Mouse (Mus musculus) hindbrain, embryonic 11.5 days (tissue): ENCODE results near the gene Det1. TPM values are rescaled to one million over a fixed set of nuclear protein-coding genes. Genes with fewer than 3 reads are reported as not detected.
A peak's percentile ranks its signal among the peaks of the same experiment; 100 is the strongest.

Experiments
- ATAC-seq: fragments of 200-750 bp; cut with Nextera tagmentation; 2 replicates; pipeline ENCODE4 v1.8.0; 2017; ENCODE audit warnings: mild to moderate bottlenecking, moderate TSS enrichment, moderate library complexity; ENCODE audit not compliant: low FRiP score
- DNase-seq: peaks from one replicate; pipeline ENCODE4 v3.0.0-alpha.2; 2015; ENCODE audit warnings: low spot score
- H3K27ac ChIP-seq: fragments of 300-500 bp; sonication (generic); 2 replicates; pipeline ENCODE4 v1.5.1; 2014; ENCODE audit warnings: mild to moderate bottlenecking, low read depth, low read length
- H3K27me3 ChIP-seq: fragments of 300-500 bp; sonication (generic); 2 replicates; pipeline ENCODE4 v1.6.1; 2014; ENCODE audit warnings: mild to moderate bottlenecking, low read length, moderate library complexity, mixed read lengths; ENCODE audit not compliant: control insufficient read depth, insufficient read depth
- H3K36me3 ChIP-seq: fragments of 300-500 bp; sonication (generic); 2 replicates; pipeline ENCODE4 v1.6.1; 2014; ENCODE audit warnings: mild to moderate bottlenecking, low read length, moderate library complexity, mixed read lengths; ENCODE audit not compliant: control insufficient read depth, insufficient read depth
- H3K4me1 ChIP-seq: fragments of 300-500 bp; sonication (generic); replicated peaks from 2 replicates; pipeline ENCODE4 v1.6.1; 2014; ENCODE audit warnings: low read length, mixed read lengths; ENCODE audit not compliant: control insufficient read depth, insufficient read depth
- H3K4me2 ChIP-seq: fragments of 300-500 bp; sonication (generic); replicated peaks from 2 replicates; pipeline ENCODE4 v1.6.1; 2014; ENCODE audit warnings: mild to moderate bottlenecking, low read depth, low read length
- H3K4me3 ChIP-seq: fragments of 300-500 bp; sonication (generic); 2 replicates; pipeline ENCODE4 v1.5.1; 2014; ENCODE audit warnings: low read depth, low read length
- H3K9ac ChIP-seq: fragments of 300-500 bp; sonication (generic); 2 replicates; pipeline ENCODE4 v1.6.1; 2014; ENCODE audit warnings: low read depth, low read length
- H3K9me3 ChIP-seq: fragments of 300-500 bp; sonication (generic); 2 replicates; pipeline ENCODE4 v1.6.1; 2016; ENCODE audit warnings: low read length; ENCODE audit not compliant: control insufficient read depth
- WGBS: fragments of 180-500 bp; shearing (Covaris S2); extraction: QIAGEN DNeasy Blood & Tissue Kit; methylation state at CpG from one replicate; pipeline ENCODE4 v1.1.7; 2014; 5-methylcytosine and 5-hydroxymethylcytosine counted together
- polyA plus RNA-seq: library from polyadenylated mRNA; unstranded; fragments of >200 nt; fragmentation: Nextera tagmentation; extraction: Ambion mirVana; gene quantifications from 2 replicates; pipeline ENCODE4 v1.2.1, GENCODE M21; 2014

Det1 gene
- polyA plus RNA-seq, 1 experiment from 2014 or later: 17.8 TPM

- Histone ChIP-seq H3K4me2 (no peak overlapping the region), H3K36me3 (no peaks in the 10 kb centered on the region), H3K4me1 (no peaks in the 10 kb centered on the region), H3K4me3 (no peak overlapping the region), H3K9ac (no peak overlapping the region), H3K27me3 (no peaks in the 10 kb centered on the region), H3K9me3 (no peaks in the 10 kb centered on the region), H3K27ac (no peak overlapping the region)
- no peak for ATAC-seq
- no peak for DNase-seq
- 85% methylated on average over 9 of the region's 9 CpGs for WGBS
These were observed 47.1 kb downstream of the Det1 start for GRCm38 (mm10) chr7:78799730-78800496.

GRCm38 (mm10) chr7:78797843-78798455, 49.1 kb downstream of the Det1 start:
- WGBS: 54% methylated on average over 9 of the region's 9 CpGs
- DNase-seq (no peak), ATAC-seq (0 out of 2 replicates have a peak, but pooled peaks have one; percentile 43)
- H3K27me3 ChIP-seq: no peaks in the 10 kb centered on the region
- H3K36me3 ChIP-seq: no peaks in the 10 kb centered on the region
- H3K4me3 ChIP-seq: no peak overlapping the region
- H3K9me3 ChIP-seq: no peaks in the 10 kb centered on the region
- no peaks in the 10 kb centered on the region for H3K4me1 ChIP-seq
- no peak overlapping the region for H3K27ac ChIP-seq
- no peak overlapping the region for H3K9ac ChIP-seq
- no peak overlapping the region for H3K4me2 ChIP-seq

GRCm38 (mm10) chr7:78796624-78797023, 50.4 kb downstream of the Det1 start:
- no peak for DNase-seq
- 91% methylated on average over 3 of the region's 3 CpGs for WGBS

GRCm38 (mm10) chr7:78794571-78795092, 52.4 kb downstream of the Det1 start:
- ATAC-seq (no peak), DNase-seq (no peak)
- H3K4me2 ChIP-seq: no peak overlapping the region
- no peak overlapping the region for H3K4me3 ChIP-seq
- 86% methylated on average over 6 of the region's 6 CpGs for WGBS
- no peaks in the 10 kb centered on the region for H3K9me3 ChIP-seq
- H3K9ac ChIP-seq: no peak overlapping the region
- no peaks in the 10 kb centered on the region for H3K36me3 ChIP-seq
- no peaks in the 10 kb centered on the region for H3K4me1 ChIP-seq
- no peak overlapping the region for H3K27ac ChIP-seq
- H3K27me3 ChIP-seq: no peaks in the 10 kb centered on the region

More at GRCm38 (mm10) chr7:78796624-78797023, 50.4 kb downstream of the Det1 start:
- ATAC-seq: no peak
- Histone ChIP-seq H3K4me2 (no peak overlapping the region), H3K36me3 (no peaks in the 10 kb centered on the region), H3K27me3 (no peaks in the 10 kb centered on the region), H3K4me1 (no peaks in the 10 kb centered on the region), H3K27ac (no peak overlapping the region), H3K9ac (no peak overlapping the region), H3K4me3 (no peak overlapping the region), H3K9me3 (no peaks in the 10 kb centered on the region)

- H3K4me3 ChIP-seq: no peak overlapping the region
- no peak overlapping the region for H3K9ac ChIP-seq
- H3K27ac ChIP-seq: no peak overlapping the region
- 92% methylated on average over 13 of the region's 13 CpGs for WGBS
- no peaks in the 10 kb centered on the region for H3K27me3 ChIP-seq
- H3K9me3 ChIP-seq: no peaks in the 10 kb centered on the region
- H3K36me3 ChIP-seq: no peaks in the 10 kb centered on the region
- no peak overlapping the region for H3K4me2 ChIP-seq
- DNase-seq: no peak
- ATAC-seq: no peak
- H3K4me1 ChIP-seq: no peaks in the 10 kb centered on the region
These were observed 53.0 kb downstream of the Det1 start for GRCm38 (mm10) chr7:78793895-78794570.

- no peak overlapping the region for H3K4me2 ChIP-seq
- H3K4me3 ChIP-seq: no peak overlapping the region
- H3K27me3 ChIP-seq: no peaks in the 10 kb centered on the region
- no peaks in the 10 kb centered on the region for H3K4me1 ChIP-seq
- ATAC-seq (peak; percentile 79), DNase-seq (peak; percentile 79)
- H3K36me3 ChIP-seq: no peaks in the 10 kb centered on the region
- H3K9ac ChIP-seq: no peak overlapping the region
- no peaks in the 10 kb centered on the region for H3K9me3 ChIP-seq
- WGBS: 83% methylated on average over 15 of the region's 15 CpGs
- no peak overlapping the region for H3K27ac ChIP-seq
These were observed 55.5 kb downstream of the Det1 start for GRCm38 (mm10) chr7:78791359-78792222.

GRCm38 (mm10) chr7:78787793-78788380, 59.2 kb downstream of the Det1 start:
- 87% methylated on average over 12 of the region's 12 CpGs for WGBS
- no peaks in the 10 kb centered on the region for H3K27me3 ChIP-seq
- H3K9me3 ChIP-seq: no peaks in the 10 kb centered on the region
- no peaks in the 10 kb centered on the region for H3K4me1 ChIP-seq
- no peak overlapping the region for H3K4me3 ChIP-seq
- DNase-seq: no peak
- H3K9ac ChIP-seq: no peak overlapping the region
- no peak overlapping the region for H3K27ac ChIP-seq
- H3K36me3 ChIP-seq: no peaks in the 10 kb centered on the region
- H3K4me2 ChIP-seq: no peak overlapping the region
- ATAC-seq: no peak

- Histone ChIP-seq H3K4me3 (no peak overlapping the region), H3K9me3 (no peaks in the 10 kb centered on the region), H3K4me1 (no peaks in the 10 kb centered on the region), H3K4me2 (no peak overlapping the region), H3K9ac (no peak overlapping the region), H3K27ac (no peak overlapping the region), H3K36me3 (no peaks in the 10 kb centered on the region), H3K27me3 (no peaks in the 10 kb centered on the region)
- 78% methylated on average over 5 of the region's 5 CpGs for WGBS
- DNase-seq (no peak), ATAC-seq (no peak)
These were observed 61.2 kb downstream of the Det1 start for GRCm38 (mm10) chr7:78785906-78786305.
